8 mouse cellular contexts compared by ENCODE assay signal in the genomic region with DNA sequence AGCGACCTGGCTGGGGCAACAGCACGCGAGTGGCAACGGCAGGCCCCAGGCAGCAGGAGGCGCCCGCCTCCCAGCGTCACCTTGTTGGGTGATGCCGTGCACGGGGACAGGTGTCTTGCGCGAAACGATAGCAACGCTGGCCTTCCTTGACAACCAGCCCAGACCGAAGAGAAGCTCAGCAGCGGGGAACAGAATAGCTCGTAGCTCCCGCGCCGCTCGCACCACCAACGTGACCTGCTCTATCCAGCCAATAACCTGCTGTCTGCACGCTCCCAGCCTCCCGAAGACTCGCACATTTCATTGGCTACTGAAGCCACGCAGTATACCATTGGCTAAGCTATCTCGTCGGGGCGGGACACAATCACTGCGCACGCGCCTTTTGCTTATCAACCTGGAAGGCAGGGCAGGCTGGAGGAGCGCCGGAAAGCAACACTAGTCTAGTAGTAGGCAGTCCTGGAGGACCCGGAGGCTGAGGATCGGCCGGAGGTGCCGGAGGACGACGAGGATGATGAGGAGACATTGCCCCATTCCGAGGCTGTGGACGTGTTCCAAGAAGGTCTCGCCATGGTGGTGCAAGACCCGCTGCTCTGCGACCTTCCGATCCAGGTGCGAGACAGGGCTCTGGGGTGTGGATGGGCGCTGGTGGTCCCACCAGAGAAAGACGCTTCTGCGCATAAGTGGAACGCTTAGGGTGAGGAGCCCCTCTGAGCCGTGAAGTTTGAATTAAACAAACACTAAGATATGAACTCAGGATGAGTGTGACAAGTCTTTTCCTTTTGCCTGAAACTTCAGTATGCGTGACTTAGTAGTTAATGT. TPM values are rescaled to one million over a fixed set of nuclear protein-coding genes. Genes with fewer than 3 reads are reported as not detected.
DNase-seq lines count a peak whose midpoint lies in the region; ATAC-seq lines count a peak whose summit lies in the region.

A gene (plus strand): TSS at position 358 of the 816 bp plus-strand sequence.

- H3K27me3 ChIP-seq in hindbrain, embryonic 16.5 days (replicated peaks; ENCODE audit: control insufficient read depth, insufficient read depth, low read length) = 0 out of 2 replicates have a peak, but pooled peaks cover 2% of the 10 kb centered on the region

- peak within 1 kb of the TSS; percentile 80 for H3K4me3 ChIP-seq in hindbrain, embryonic 16.5 days (ENCODE audit: low read length)
- peak within 1 kb of the TSS; percentile 95 for H3K4me3 ChIP-seq in macrophage (ENCODE audit: inconsistent target)

- H3K27ac ChIP-seq in hindbrain, embryonic 16.5 days (ENCODE audit: low read depth, low read length) = peak within 1 kb of the TSS; percentile 64
- peak within 1 kb of the TSS; percentile 21; the same call in 1 of the 2 replicates for H3K27ac ChIP-seq in macrophage

- H3K9me3 ChIP-seq in hindbrain, embryonic 16.5 days (ENCODE audit: control insufficient read depth, low read length) = no peaks in the 10 kb centered on the region

- H3K79me2 ChIP-seq in macrophage (ENCODE audit: inconsistent target) = no peaks in the 10 kb centered on the region

- peak within 1 kb of the TSS; percentile 86 for H3K9ac ChIP-seq in hindbrain, embryonic 16.5 days (ENCODE audit: low read depth, low read length)

- peaks cover 5% of the 10 kb centered on the region for H3K4me1 ChIP-seq in hindbrain, embryonic 16.5 days (ENCODE audit: control insufficient read depth, insufficient read depth, low read depth, low read length)

- ATAC-seq in hindbrain, embryonic 16.5 days = peak; percentile 100

- H3K36me3 ChIP-seq in hindbrain, embryonic 16.5 days (ENCODE audit: control insufficient read depth, insufficient read depth, low read length) = peaks cover 10% of the 10 kb centered on the region
- no peaks in the 10 kb centered on the region for H3K36me3 ChIP-seq in macrophage (ENCODE audit: inconsistent target)

- WGBS in hindbrain, embryonic 16.5 days = under 1% methylated on average over 52 of the region's 52 CpGs
- under 1% methylated on average over 52 of the region's 52 CpGs for WGBS in macrophage (ENCODE audit: missing documents)

- DNase-seq in T-cell, adult 2 months (ENCODE audit: low spot score) = peak; percentile 97
- DNase-seq in cerebellum, postnatal 36 days = peak; percentile 93 to 96
- peak; percentile 97 for DNase-seq in gastrocnemius, adult 18-20 months (ENCODE audit: low spot score)
- DNase-seq in left cerebral cortex, adult 18-20 months (ENCODE audit: low spot score in 2 of 2) = peak; percentile 93 to 95
- DNase-seq in right cerebral cortex, adult 18-20 months = peak; percentile 97
- DNase-seq in urinary bladder, postnatal 10 days (ENCODE audit: low spot score) = peak; percentile 76

- H3K4me2 ChIP-seq in hindbrain, embryonic 16.5 days (ENCODE audit: low read length) = peak within 1 kb of the TSS; percentile 85

RNA-seq across cellular contexts. Expression of the gene that starts here (rescaled TPM):
- 10 to 100 TPM in 1 of 2 experiments, 1 to 10 TPM in 1; 9.3 to 12.1 TPM for total RNA-seq in gastrocnemius, adult 18-20 months (2021)
- 45.6 and 49.9 TPM in 2 replicates for polyA plus RNA-seq in hindbrain, embryonic 16.5 days (2015; fragmentation: Nextera tagmentation; extraction: Ambion mirVana)
- total RNA-seq in left cerebral cortex, adult 18-20 months (2021) = 10 to 100 TPM; 24.5 to 29.0 TPM
- 1 to 10 TPM in 15 of 26 experiments, not detected in 11; 2.1 to 6.2 (median 3.4) TPM for total RNA-seq in macrophage (2018; cell fraction: chromatin; rRNA removed)
- total RNA-seq in macrophage (2018; cell fraction: cytosol; rRNA removed) = 10 to 100 TPM; 12.1 to 20.7 (median 15.7) TPM
- total RNA-seq in macrophage (2018; cell fraction: nucleus; rRNA removed) = 10 to 100 TPM in 1 of 26 experiments, 1 to 10 TPM in 24, not detected in 1; 1.1 to 10.3 (median 3.5) TPM
- 11.3 to 20.8 TPM (median 18.7 TPM) in 3 replicates for polyA plus RNA-seq in macrophage (2018)

Comparison
In these comparisons a context has a peak if more than half of its experiments do, and no peak if none do; other contexts are left out.
1. Peak in every context shown above with its lines: DNase-seq, ATAC-seq, H3K4me3 ChIP-seq and H3K27ac ChIP-seq.